Mouse (Mus musculus) limb, embryonic 14.5 days (tissue): ENCODE results near the gene Sobp. TPM values are rescaled to one million over a fixed set of nuclear protein-coding genes. Genes with fewer than 3 reads are reported as not detected.

Experiments
- ATAC-seq: fragments of 200-750 bp; cut with Nextera tagmentation; 2 replicates; pipeline ENCODE4 v1.8.0; 2017; ENCODE audit warnings: low read depth, moderate number of reproducible peaks, moderate TSS enrichment; ENCODE audit not compliant: low FRiP score
- DNase-seq: peaks from one replicate; pipeline ENCODE4 v3.0.0-alpha.2; 2015; ENCODE audit warnings: low spot score
- H3K27ac ChIP-seq: fragments of 300-500 bp; sonication (generic); replicated peaks from 2 replicates; pipeline ENCODE4 v1.5.1; 2014; ENCODE audit warnings: low read depth, mild to moderate bottlenecking, low read length, moderate library complexity, mixed read lengths
- H3K27me3 ChIP-seq: fragments of 300-500 bp; sonication (generic); 2 replicates; pipeline ENCODE4 v1.6.1; 2014; ENCODE audit warnings: low read length, mixed read lengths; ENCODE audit not compliant: control insufficient read depth, insufficient read depth
- H3K36me3 ChIP-seq: fragments of 300-500 bp; sonication (generic); 2 replicates; pipeline ENCODE4 v1.6.1; 2014; ENCODE audit warnings: mild to moderate bottlenecking, low read length, moderate library complexity, mixed read lengths; ENCODE audit not compliant: control insufficient read depth, insufficient read depth
- H3K4me1 ChIP-seq: fragments of 300-500 bp; sonication (generic); 2 replicates; pipeline ENCODE4 v1.6.1; 2014; ENCODE audit warnings: antibody characterized with exemption, low read length, mixed read lengths; ENCODE audit not compliant: control insufficient read depth, insufficient read depth
- H3K4me2 ChIP-seq: fragments of 300-500 bp; sonication (generic); replicated peaks from 2 replicates; pipeline ENCODE4 v1.6.1; 2014; ENCODE audit warnings: low read depth, mild to moderate bottlenecking, low read length, moderate library complexity; ENCODE audit not compliant: severe bottlenecking
- H3K4me3 ChIP-seq: fragments of 300-500 bp; sonication (generic); replicated peaks from 2 replicates; pipeline ENCODE4 v1.5.1; 2014; ENCODE audit warnings: low read length
- H3K9ac ChIP-seq: fragments of 300-500 bp; sonication (generic); 2 replicates; pipeline ENCODE4 v1.6.1; 2014; ENCODE audit warnings: mild to moderate bottlenecking, low read depth, low read length, moderate library complexity; ENCODE audit not compliant: severe bottlenecking
- H3K9me3 ChIP-seq: fragments of 300-500 bp; sonication (generic); 2 replicates; pipeline ENCODE4 v1.6.1; 2016; ENCODE audit warnings: low read length; ENCODE audit not compliant: control insufficient read depth
- POLR2A ChIP-seq: fragments of 200-500 bp; IDR thresholded peaks from 2 replicates; pipeline ENCODE4 v1.8.0; 2012; ENCODE audit warnings: inconsistent platforms, mild to moderate bottlenecking, moderate library complexity, borderline replicate concordance; ENCODE audit not compliant: insufficient read depth, insufficient read length; ENCODE audit errors: extremely low read depth
- WGBS: fragments of 180-500 bp; shearing (Covaris S2); extraction: QIAGEN DNeasy Blood & Tissue Kit; methylation state at CpG from one replicate; pipeline ENCODE4 v1.1.7; 2014; 5-methylcytosine and 5-hydroxymethylcytosine counted together
- polyA plus RNA-seq, 2 experiments: library from polyadenylated mRNA; depleted of rRNA in 1 of 2; stranded (reverse) in 1 of 2; unstranded in 1 of 2; fragments of >200 nt; fragmentation: Nextera tagmentation in 1 of 2; extraction: Ambion mirVana in 1 of 2; gene quantifications; 2 replicates each; pipeline versions ENCODE4 v1.2.1 to v1.2.3; 2012 to 2014

Sobp gene
- polyA plus RNA-seq, 2 experiments = 4.9 to 6.2 TPM

GRCm38 (mm10) chr10:43083288-43084086 is 90.8 kb downstream of the Sobp start:
- Histone ChIP-seq H3K27me3 (no peaks in the 10 kb centered on the region), H3K4me2 (no peak overlapping the region), H3K9ac (no peak overlapping the region), H3K27ac (no peak overlapping the region), H3K4me1 (no peaks in the 10 kb centered on the region), H3K4me3 (no peak overlapping the region), H3K9me3 (no peaks in the 10 kb centered on the region), H3K36me3 (peaks cover 12% of the 10 kb centered on the region)
- no peak for TF ChIP-seq POLR2A
- DNase-seq (no peak), ATAC-seq (no peak)
- WGBS = 57% methylated on average over 8 of the region's 9 CpGs

- H3K4me1 ChIP-seq = no peaks in the 10 kb centered on the region
- H3K27ac ChIP-seq = no peak overlapping the region
- no peaks in the 10 kb centered on the region; the same call in 1 of the 2 replicates for H3K36me3 ChIP-seq
- no peak overlapping the region for H3K4me3 ChIP-seq
- no peak overlapping the region for H3K9ac ChIP-seq
- H3K4me2 ChIP-seq = no peak overlapping the region
- DNase-seq (no peak), ATAC-seq (no peak)
- TF ChIP-seq POLR2A = no peak
- WGBS = 65% methylated on average over 3 of the region's 3 CpGs
- no peaks in the 10 kb centered on the region for H3K9me3 ChIP-seq
- H3K27me3 ChIP-seq = no peaks in the 10 kb centered on the region
Observed at GRCm38 (mm10) chr10:43081316-43081715, 93.0 kb downstream of the Sobp start.

DNA sequence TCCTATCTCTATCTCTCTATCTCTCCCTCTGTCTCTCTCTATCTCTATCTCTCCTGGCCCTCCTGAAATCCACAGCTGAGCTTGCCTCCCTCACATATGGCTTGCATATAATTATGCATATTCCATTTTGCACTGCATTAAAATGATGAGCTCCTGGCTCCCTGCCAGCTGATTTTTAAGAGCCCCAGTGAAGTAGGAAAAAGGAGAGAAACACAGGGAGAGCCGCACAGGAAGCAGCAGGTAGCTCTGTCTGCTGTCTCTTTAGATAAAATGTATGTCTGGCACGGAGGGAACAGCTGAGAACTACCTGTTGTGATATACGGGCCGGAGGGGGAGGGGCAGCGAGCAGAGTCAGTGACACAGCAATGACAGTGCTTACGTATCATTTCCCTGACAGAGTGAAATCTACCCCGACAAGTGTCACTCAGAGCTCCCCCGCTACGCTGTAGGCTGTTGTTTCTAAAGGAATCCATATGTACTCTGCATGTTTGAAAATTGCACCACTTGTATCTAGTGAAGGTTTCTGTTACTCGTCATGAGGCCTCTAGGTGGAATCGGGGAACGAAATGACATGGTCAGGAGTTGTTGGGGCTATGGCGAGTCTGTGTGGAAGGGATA is 98.7 kb downstream of the Sobp start:
- no peaks in the 10 kb centered on the region for H3K27me3 ChIP-seq
- H3K9ac ChIP-seq = no peak overlapping the region
- no peak for TF ChIP-seq POLR2A
- WGBS = 62% methylated on average over 13 of the region's 13 CpGs
- ATAC-seq = no peak
- H3K4me3 ChIP-seq = no peak overlapping the region
- H3K27ac ChIP-seq = no peak overlapping the region
- H3K4me2 ChIP-seq = no peak overlapping the region
- no peaks in the 10 kb centered on the region for H3K9me3 ChIP-seq
- no peaks in the 10 kb centered on the region; the same call in 1 of the 2 replicates for H3K36me3 ChIP-seq
- H3K4me1 ChIP-seq = peaks cover 6% of the 10 kb centered on the region; the same call in 1 of the 2 replicates
- no peak for DNase-seq

- WGBS = 45% methylated on average over 8 of the region's 8 CpGs
- DNase-seq (no peak), ATAC-seq (no peak)
- H3K9me3 ChIP-seq = no peaks in the 10 kb centered on the region
- peaks cover 6% of the 10 kb centered on the region; the same call in 1 of the 2 replicates for H3K4me1 ChIP-seq
- H3K36me3 ChIP-seq = no peaks in the 10 kb centered on the region; the same call in 1 of the 2 replicates
- TF ChIP-seq POLR2A = no peak
- H3K27ac ChIP-seq = no peak overlapping the region
- no peak overlapping the region for H3K9ac ChIP-seq
- no peak overlapping the region for H3K4me3 ChIP-seq
- H3K27me3 ChIP-seq = no peaks in the 10 kb centered on the region
- H3K4me2 ChIP-seq = no peak overlapping the region
Observed at GRCm38 (mm10) chr10:43073281-43073680, 101.0 kb downstream of the Sobp start.

DNA sequence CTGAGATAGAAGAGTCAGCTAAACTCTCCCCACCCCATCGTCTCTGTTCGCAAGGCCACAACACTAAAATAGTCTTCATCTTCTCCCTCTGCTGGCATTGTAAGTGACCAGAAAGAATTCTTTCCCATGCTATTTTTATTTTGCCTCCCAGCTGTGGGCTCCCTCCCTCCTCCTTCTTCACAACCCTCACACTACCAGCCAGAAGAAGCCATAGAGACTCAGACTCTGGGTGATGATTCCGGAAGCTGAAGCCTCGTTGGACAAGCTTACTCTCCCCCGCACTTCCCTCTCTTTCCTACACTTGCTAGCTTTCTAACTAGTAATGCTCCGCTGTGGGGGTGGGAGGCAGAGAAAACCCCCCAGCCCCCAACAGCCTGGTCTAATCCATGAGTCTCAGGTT is 103.4 kb downstream of the Sobp start:
- WGBS = 83% methylated on average over 6 of the region's 6 CpGs
- DNase-seq (no peak), ATAC-seq (no peak)
- no peak for TF ChIP-seq POLR2A
- Histone ChIP-seq H3K9ac (no peak overlapping the region), H3K4me1 (peaks cover 6% of the 10 kb centered on the region; the same call in 1 of the 2 replicates), H3K27ac (no peak overlapping the region), H3K4me2 (no peak overlapping the region), H3K27me3 (no peaks in the 10 kb centered on the region), H3K9me3 (no peaks in the 10 kb centered on the region), H3K4me3 (no peak overlapping the region), H3K36me3 (peaks cover 7% of the 10 kb centered on the region; the same call in 1 of the 2 replicates)
